Mouse (Mus musculus) retina, postnatal 1 day (tissue): Measurements from ENCODE around the gene Col8a2.
A peak's percentile ranks its signal among the peaks of the same experiment; 100 is the strongest.

ENCODE experiments used
- DNase-seq: peaks from one replicate; pipeline ENCODE4 v3.0.0-alpha.2; 2012

Gene Col8a2

GRCm38 (mm10) chr4:126303877-126304276 lies 17.3 kb downstream of the Col8a2 start:
- DNase-seq = no peak

GRCm38 (mm10) chr4:126305428-126305827 lies 18.8 kb downstream of the Col8a2 start:
- no peak for DNase-seq

- DNase-seq = no peak
These were observed 19.5 kb downstream of the Col8a2 start for GRCm38 (mm10) chr4:126306058-126306457.

GRCm38 (mm10) chr4:126306827-126307226 lies 20.2 kb downstream of the Col8a2 start:
- DNase-seq = no peak

GRCm38 (mm10) chr4:126309211-126309921 lies 22.8 kb downstream of the Col8a2 start:
- no peak for DNase-seq

GRCm38 (mm10) chr4:126309922-126310309 lies 23.3 kb downstream of the Col8a2 start:
- peak; percentile 91 for DNase-seq

- DNase-seq = no peak
These were observed 23.8 kb downstream of the Col8a2 start for GRCm38 (mm10) chr4:126310344-126310743.

GRCm38 (mm10) chr4:126311566-126312200 lies 25.1 kb downstream of the Col8a2 start:
- DNase-seq = no peak

- DNase-seq = no peak
These were observed 26.6 kb downstream of the Col8a2 start for GRCm38 (mm10) chr4:126313202-126313601.

- no peak for DNase-seq
These were observed 27.8 kb downstream of the Col8a2 start for GRCm38 (mm10) chr4:126314393-126314792.

GRCm38 (mm10) chr4:126315931-126316330 lies 29.3 kb downstream of the Col8a2 start:
- DNase-seq = no peak

- DNase-seq = no peak
These were observed 29.9 kb downstream of the Col8a2 start for GRCm38 (mm10) chr4:126316443-126317040.

- no peak for DNase-seq
These were observed 33.2 kb downstream of the Col8a2 start for GRCm38 (mm10) chr4:126319806-126320205.

- DNase-seq = peak; percentile 98
These were observed 34.7 kb downstream of the Col8a2 start, which contains the start of gene Adprhl2 for GRCm38 (mm10) chr4:126321111-126321853. Adprhl2 (minus strand) TSS chr4:126321703.

- DNase-seq = no peak
These were observed 35.4 kb downstream of the Col8a2 start for GRCm38 (mm10) chr4:126321854-126322511.

- no peak for DNase-seq
These were observed 36.1 kb downstream of the Col8a2 start for GRCm38 (mm10) chr4:126322646-126323045.

- DNase-seq = no peak
These were observed 38.3 kb downstream of the Col8a2 start for GRCm38 (mm10) chr4:126324861-126325260.

- peak; percentile 22 for DNase-seq
These were observed 38.8 kb downstream of the Col8a2 start, which contains the start of gene Tekt2 for GRCm38 (mm10) chr4:126325281-126325861. Tekt2 (minus strand) TSS chr4:126325688.

GRCm38 (mm10) chr4:126326036-126326435 lies 39.4 kb downstream of the Col8a2 start:
- DNase-seq = peak; percentile 20

- no peak for DNase-seq
These were observed 43.7 kb downstream of the Col8a2 start for GRCm38 (mm10) chr4:126330295-126330694.

GRCm38 (mm10) chr4:126331751-126332150 lies 45.2 kb downstream of the Col8a2 start:
- no peak for DNase-seq

- DNase-seq = peak; percentile 27
These were observed 45.8 kb downstream of the Col8a2 start for GRCm38 (mm10) chr4:126332358-126332757.
